Mouse (Mus musculus) heart, postnatal 0 days (tissue): ENCODE results near the gene Rbfox1.

ENCODE experiments used
- CTCF ChIP-seq: IDR thresholded peaks from 2 replicates; pipeline ENCODE4 v1.5.1; 2016; ENCODE audit warnings: antibody characterized with exemption, control low read depth, low read depth
- EP300 ChIP-seq: IDR thresholded peaks from 2 replicates; pipeline ENCODE4 v1.6.1; 2016; ENCODE audit warnings: antibody characterized with exemption, low read depth

GRCm38 (mm10) chr16:6962508-6962907, 1077.4 kb downstream of the Rbfox1 start:
- TF ChIP-seq CTCF, result no peak
- TF ChIP-seq EP300, result no peak
